Mouse (Mus musculus): ENCODE results near the gene Setd1b.
"Not testable (repeated sequence)": the region's sequence is repeated elsewhere in the genome, so short reads cannot be mapped to it uniquely, and the experiment has no call there.

The Setd1b gene

GRCm38 (mm10) chr5:123159866-123160265 lies 17.9 kb downstream of the Setd1b start:
- no peak for DNase-seq (ENCODE audit: low spot score in 2 of 2)

- no peak for DNase-seq (ENCODE audit: low spot score in 2 of 2)
Measured at GRCm38 (mm10) chr5:123160341-123160740, 18.3 kb downstream of the Setd1b start.

DNA sequence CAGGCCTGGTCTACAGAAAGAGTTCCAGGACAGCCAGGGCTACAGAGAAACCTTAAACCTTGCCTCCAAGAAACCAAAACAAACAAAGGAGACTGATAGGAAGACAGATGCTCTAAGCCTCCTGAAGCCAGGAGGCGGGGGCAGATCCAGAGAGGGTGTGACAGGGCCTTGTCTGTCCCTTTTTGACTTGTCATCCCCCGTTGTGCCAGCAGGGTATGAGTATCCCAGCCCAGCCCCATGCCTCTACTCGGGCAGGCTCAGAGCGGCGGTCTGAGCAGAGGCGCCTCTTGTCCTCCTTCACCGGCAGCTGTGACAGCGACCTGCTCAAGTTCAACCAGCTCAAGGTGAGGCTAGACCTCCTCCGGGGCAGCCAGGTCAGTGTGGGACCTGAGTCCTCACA lies 20.9 kb downstream of the Setd1b start:
- no peak for DNase-seq (ENCODE audit: low spot score in 2 of 2)

DNA sequence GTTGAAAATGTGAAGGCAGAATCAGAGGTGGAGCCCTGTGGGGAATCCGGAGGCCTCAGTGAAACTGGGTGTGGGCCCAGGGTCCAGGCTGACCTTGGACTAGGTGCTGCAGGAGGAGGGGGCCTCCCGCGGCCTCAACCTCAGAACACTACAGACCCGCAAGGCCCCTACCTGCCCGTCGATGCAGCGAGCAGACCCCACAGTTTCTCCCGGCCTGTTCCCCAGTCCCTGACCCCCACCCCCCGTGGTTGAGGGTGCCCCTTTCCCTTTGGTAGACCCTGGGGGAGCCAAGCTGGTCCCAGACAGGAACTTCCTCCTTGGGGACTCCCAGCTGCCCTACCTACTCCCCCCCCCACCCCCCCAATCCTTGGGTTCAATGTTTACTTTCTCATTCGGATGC lies 24.4 kb downstream of the Setd1b start:
- no peak for DNase-seq (ENCODE audit: low spot score in 2 of 2)

- no peak for DNase-seq (ENCODE audit: low spot score in 2 of 2)
Measured at GRCm38 (mm10) chr5:123167591-123167990, 25.6 kb downstream of the Setd1b start.

GRCm38 (mm10) chr5:123169284-123169683 lies 27.3 kb downstream of the Setd1b start, which contains the start of gene Psmd9:
Gene Psmd9, plus strand, starts transcription at chr5:123169413.
- DNase-seq (ENCODE audit: low spot score in 2 of 2), result no peak

- no peak for DNase-seq (ENCODE audit: low spot score in 2 of 2)
Measured at GRCm38 (mm10) chr5:123170365-123170764, 28.4 kb downstream of the Setd1b start.

DNA sequence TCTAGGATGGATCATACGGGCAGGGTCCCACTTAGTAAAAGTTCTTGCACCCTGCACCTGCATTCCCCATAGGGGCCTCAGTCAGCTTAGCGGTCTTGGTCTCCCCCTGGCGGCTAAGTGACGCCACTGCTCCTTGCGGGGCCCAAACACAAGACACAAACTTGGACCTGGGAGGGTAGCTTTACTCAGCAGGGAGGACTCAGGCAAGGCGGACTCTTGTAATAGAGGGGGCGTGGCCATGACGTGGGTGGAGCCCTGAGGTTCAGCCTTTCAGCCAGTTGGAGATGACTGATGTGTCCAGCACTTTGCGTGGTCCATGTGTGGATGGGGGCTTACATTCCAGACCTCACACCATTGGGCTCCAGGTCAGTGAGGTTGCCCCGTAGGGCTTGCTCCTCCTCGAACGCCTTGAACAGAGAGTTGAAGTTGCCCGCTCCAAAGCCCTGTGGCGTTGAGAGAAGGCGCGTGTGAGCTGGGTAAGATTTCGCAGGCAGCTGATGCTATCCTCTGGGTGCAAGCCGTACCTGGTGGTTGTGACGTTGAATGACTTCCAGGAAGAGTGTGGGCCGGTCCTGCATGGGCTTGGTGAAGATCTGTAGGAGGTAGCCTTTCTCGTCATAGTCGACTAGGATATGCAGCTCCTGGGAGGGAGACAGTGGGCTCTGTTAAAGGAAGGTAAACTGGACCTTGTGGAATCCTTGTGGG lies 29.8 kb downstream of the Setd1b start:
- DNase-seq (ENCODE audit: low spot score in 2 of 2), result peak; percentile 81 to 93

DNA sequence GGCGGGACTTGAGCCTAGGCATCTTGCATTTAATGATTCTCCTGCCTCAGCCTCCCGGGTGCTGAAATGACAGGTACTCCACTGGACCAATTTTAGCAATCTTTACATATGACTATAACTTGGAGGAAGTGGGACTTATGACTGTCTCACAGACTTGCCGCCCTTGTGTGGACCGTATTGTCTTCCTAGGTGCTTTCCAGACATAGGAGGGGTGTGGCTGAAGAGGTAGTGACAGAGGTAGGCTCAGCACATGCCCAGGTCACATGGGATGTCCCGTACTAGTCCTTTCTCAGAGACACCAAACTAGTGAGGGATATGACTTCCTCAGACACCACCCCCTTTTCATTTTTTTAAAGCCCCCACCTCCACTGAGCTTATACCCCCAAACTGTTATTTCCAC lies 36.8 kb downstream of the Setd1b start:
- DNase-seq (ENCODE audit: low spot score in 2 of 2), result no peak

- DNase-seq (ENCODE audit: low spot score in 2 of 2), result no peak
Measured at GRCm38 (mm10) chr5:123180390-123180789, 38.4 kb downstream of the Setd1b start.

- DNase-seq (ENCODE audit: low spot score in 2 of 2), result no peak
Measured at GRCm38 (mm10) chr5:123181536-123181935, 39.5 kb downstream of the Setd1b start.

GRCm38 (mm10) chr5:123182651-123183050 lies 40.7 kb downstream of the Setd1b start, which contains the start of gene Hpd:
Gene Hpd, minus strand, starts transcription at chr5:123182727.
- no peak for DNase-seq (ENCODE audit: low spot score in 2 of 2)

DNA sequence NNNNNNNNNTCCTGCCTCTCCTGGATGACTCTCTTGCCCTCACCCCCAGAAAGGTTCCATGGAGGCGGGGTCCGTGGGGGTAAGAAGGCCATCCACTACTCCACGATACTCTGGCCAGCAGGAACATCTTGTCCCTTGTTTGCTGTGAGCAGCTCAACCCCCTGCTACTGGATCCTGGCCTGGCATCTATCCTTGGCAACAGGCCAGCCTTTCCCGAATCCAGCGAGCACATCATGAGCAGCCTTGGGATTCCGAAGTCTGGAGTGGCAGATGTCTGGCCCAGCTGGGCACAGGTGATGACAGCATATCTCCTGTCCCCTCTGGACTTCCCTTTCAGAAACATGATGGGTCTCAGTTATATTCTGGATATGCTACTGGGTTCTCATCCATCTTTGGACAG lies 44.0 kb downstream of the Setd1b start:
- no peak for DNase-seq (ENCODE audit: low spot score in 2 of 2)

DNA sequence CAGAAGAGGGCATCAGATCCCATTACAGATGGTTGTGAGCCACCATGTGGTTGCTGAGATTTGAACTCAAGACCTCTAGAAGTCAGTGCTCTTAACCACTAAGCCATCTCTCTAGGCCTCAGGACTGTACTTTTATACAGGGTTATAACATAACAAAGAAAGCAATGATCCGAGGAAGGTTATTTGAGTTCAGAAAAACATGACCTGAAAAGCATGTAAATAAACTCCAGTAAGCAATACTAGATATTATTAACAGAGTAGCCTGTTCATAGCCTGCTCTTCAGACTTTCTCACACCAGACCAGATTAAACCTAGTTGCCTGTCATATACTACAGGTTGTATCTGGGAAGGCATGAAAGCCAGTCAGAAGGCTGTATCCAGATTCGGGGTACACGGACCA lies 45.3 kb downstream of the Setd1b start:
- DNase-seq (ENCODE audit: low spot score in 2 of 2), result no peak

DNA sequence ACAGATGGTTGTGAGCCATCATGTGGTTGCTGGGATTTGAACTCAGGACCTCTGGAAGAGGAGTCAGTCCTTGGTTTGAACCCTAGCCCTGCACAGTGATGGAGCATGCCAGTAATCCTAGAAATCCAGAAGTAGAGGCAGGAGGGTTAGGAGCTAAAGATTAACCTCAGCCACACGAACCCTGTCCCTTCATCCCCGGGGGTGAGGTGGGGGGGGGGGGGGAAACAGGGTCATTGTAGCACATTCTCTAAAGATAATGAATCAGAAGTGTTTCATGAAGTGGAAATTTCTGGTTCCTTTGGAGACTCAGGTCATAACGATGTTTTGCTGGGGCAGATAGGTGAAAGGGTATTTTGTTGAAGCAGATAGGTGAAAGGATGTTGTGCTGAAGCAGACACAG lies 48.9 kb downstream of the Setd1b start:
- DNase-seq (ENCODE audit: low spot score in 2 of 2), result no peak

GRCm38 (mm10) chr5:123191427-123191826 lies 49.4 kb downstream of the Setd1b start:
- DNase-seq (ENCODE audit: low spot score in 2 of 2), result no peak

DNA sequence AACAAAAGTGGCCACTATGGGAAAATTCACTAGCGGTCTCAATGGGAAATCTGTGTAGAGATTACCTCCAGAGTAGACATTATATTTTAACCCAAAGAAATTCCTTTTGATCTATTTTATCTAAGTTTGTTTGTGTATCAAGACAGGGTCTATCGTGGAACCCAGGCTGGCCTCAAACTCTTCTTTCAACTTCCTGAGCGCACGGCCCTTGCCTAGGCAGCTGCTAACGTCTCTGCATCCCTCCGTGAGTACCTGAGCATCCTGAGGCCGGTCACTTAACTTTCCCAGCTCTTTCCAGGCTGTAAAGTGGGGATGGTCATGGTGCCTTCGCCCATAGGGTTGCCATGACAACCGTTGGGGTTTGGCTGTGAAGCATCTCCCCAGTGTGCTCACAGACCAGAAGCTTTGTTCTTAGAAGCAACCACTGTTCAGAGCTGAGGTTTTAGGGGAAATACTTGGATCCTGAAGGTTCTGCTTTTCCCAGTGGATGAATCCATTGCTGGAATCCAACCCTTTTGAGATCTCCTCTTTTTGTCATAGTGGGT lies 50.7 kb downstream of the Setd1b start:
- no peak for DNase-seq (ENCODE audit: low spot score in 2 of 2)

GRCm38 (mm10) chr5:123193436-123193835 lies 51.4 kb downstream of the Setd1b start:
- DNase-seq (ENCODE audit: low spot score in 2 of 2), result no peak

DNA sequence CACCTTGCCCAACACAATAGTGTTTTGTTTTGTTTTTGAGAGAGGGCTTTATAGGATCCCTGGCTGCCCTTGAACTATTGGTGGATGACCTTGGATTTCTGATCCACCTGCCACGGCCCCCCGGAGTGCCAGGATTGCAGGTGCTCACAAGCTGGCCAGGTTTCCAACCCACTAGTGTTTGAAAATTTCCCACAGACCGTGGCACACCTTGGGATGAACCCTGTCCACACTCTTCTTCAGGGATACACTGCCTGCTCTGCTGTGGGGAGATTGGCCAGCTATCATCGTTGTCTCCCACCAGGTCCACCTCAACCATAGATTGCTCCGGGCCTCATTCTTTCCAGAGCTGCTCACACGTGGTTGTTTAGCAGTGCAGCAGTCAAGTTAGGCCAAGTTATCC lies 52.9 kb downstream of the Setd1b start:
- no peak for DNase-seq (ENCODE audit: low spot score in 2 of 2)

DNA sequence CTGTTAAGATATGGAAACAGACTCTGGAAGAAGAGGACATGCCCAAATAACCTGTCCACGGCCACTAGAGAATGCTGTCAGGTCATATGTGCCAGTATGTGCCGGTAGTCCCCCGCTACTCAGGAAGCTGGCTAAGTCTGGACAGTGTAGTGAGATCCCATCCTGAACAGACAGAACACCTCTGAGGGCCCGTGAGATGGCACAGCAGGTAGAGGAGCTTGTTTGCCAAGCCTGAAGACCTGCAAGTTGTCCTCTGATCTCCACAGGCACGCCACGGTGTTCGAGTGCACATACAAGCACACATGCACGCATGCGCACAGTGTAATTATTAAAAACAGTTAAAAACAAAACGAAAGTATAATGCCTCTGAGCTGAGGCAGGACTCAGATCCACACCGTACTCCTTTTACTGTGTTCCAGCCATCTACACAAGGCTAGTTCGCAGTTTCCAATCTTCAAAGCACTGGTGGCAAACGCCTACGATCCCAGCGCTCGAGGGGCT lies 53.6 kb downstream of the Setd1b start:
- DNase-seq (ENCODE audit: low spot score in 2 of 2), result no peak

DNA sequence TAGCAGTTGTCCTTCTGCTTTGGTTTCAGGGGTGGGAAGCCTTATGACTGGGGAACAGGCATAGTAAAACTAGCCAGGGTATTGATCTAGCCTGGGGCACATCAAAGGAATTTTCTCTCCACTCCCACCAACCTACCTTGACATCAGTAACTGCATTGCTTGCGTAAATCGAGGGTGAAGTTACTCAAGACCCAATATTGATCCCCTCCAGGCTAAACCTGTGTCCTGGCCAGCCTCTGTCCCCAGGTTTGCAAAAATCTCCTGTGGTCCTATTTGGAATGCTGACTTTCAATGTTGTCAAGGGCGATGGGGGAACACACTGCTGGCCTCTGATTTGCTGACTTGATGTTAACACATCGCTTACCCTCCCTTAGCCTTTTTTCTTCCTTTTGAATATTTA lies 54.8 kb downstream of the Setd1b start:
- no peak for DNase-seq (ENCODE audit: low spot score in 2 of 2)

DNA sequence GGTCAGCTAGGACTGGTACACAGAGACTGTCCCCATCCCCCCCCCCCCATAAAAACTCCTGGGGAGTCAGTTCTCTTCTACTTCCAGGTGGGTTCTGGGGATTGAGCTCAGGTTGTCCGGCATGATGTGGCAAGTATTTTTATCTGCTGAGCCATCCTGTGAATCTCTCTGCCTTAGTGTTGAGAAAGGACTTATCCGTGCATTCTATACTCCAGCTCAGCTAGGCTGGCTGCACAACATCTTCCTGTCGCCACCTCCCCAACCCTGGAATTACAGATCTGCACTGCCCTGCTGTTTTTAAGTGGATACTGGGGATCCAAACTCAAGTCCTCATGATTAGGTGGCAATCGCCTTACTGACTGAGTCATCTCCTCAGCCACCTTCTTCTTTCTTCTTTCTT lies 56.5 kb downstream of the Setd1b start:
- no peak for DNase-seq (ENCODE audit: low spot score in 2 of 2)

GRCm38 (mm10) chr5:123200816-123201522 lies 59.0 kb downstream of the Setd1b start:
- not testable (repeated sequence) for DNase-seq (ENCODE audit: low spot score in 2 of 2)
